Mouse (Mus musculus): ENCODE data around the gene Eva1a. TPM values are rescaled to one million over a fixed set of nuclear protein-coding genes. Genes with fewer than 3 reads are reported as not detected.

Eva1a gene
- total and polyA plus RNA-seq, 2 experiments: 87.4 to 97.7 TPM

DNA sequence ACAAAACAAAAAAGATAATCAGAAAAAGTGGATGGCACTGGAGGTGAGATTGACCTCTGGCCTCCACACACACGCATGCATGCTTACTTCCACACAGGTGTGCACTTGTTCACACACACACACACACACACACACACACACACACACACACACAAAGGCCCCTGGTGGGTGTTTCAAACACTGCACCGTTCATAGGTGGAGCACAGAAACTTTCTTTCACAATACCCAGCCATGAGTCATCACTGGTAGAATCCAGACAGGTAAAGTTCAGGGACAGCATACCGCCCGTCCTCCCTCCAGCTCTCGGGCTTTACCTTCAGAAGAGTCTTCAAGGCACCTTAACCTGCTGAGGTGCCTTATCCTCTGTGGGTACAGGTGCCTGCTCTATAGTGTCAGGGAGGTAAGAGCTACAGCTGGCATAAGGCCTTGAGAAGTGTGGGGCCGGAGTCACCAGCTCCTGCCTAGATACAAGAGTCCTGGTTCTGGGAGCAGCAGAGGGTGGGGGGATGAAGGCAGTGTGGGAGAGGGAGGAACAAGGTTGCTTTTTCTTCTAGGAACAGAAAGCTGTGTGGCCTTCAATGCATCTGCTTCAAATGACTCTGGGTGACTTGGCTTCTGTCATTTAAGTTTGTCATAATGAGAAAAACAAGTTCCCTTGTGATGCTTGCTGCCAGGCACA lies 11.3 kb downstream of the Eva1a start:
- H3K9ac ChIP-seq (ENCODE audit: low read depth, low read length): peak overlapping the region; percentile 65
- no peak for TF ChIP-seq POLR2A (IDR thresholded peaks at IDR 0.05; ENCODE audit: extremely low read depth, insufficient read depth, low read length)
- peak; percentile 16; the same call in 1 of the 2 replicates for TF ChIP-seq CTCF (IDR thresholded peaks at IDR 0.05; ENCODE audit: low read depth, low read length)
- H3K27ac ChIP-seq (replicated peaks; ENCODE audit: insufficient read depth, low read depth, low read length): peak overlapping the region; percentile 72
- peak overlapping the region; percentile 45 for H3K4me3 ChIP-seq (ENCODE audit: insufficient read depth, low read depth, low read length)
- H3K79me2 ChIP-seq (ENCODE audit: control insufficient read depth, insufficient read depth, low read length): peaks cover 54% of the 10 kb centered on the region; the same call in 1 of the 2 replicates
- DNase-seq (ENCODE audit: extremely low read depth, low read depth, low spot score): peak; percentile 87
- WGBS: 16% methylated on average over 6 of the region's 6 CpGs
- H3K4me1 ChIP-seq (ENCODE audit: control insufficient read depth, insufficient read depth, low read length): peaks cover 41% of the 10 kb centered on the region
- no peaks in the 10 kb centered on the region; the same call in 1 of the 2 replicates for H3K36me3 ChIP-seq (ENCODE audit: control insufficient read depth, insufficient read depth, low read length)
- H3K27me3 ChIP-seq (ENCODE audit: control insufficient read depth, insufficient read depth, low read length): no peaks in the 10 kb centered on the region

DNA sequence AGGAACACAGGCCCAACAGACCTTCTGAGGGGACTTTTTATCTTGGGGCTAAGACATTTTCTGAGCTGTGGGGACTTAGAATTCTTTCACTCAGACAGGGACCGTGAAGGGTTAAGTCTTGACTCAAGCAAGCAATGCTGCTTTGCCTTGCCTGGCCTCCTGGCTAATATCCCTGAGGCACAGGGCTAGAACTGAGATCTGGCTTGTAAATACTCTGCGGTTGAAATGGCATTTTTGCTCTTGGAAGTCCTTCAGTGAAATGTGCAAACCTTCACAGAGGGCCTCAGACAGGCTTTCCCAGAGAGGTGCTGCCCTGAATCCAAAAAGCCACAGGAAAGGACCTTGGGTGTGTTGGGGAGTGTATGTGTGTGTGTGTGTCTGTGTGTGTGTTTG lies 11.9 kb downstream of the Eva1a start:
- H3K4me1 ChIP-seq (ENCODE audit: control insufficient read depth, insufficient read depth, low read length): peaks cover 39% of the 10 kb centered on the region
- H3K79me2 ChIP-seq (ENCODE audit: control insufficient read depth, insufficient read depth, low read length): peaks cover 57% of the 10 kb centered on the region; the same call in 1 of the 2 replicates
- TF ChIP-seq POLR2A (IDR thresholded peaks at IDR 0.05; ENCODE audit: extremely low read depth, insufficient read depth, low read length) (no peak), CTCF (IDR thresholded peaks at IDR 0.05; ENCODE audit: low read depth, low read length) (no peak)
- H3K27me3 ChIP-seq (ENCODE audit: control insufficient read depth, insufficient read depth, low read length): no peaks in the 10 kb centered on the region
- WGBS: 46% methylated on average over 2 of the region's 2 CpGs
- no peaks in the 10 kb centered on the region; the same call in 1 of the 2 replicates for H3K36me3 ChIP-seq (ENCODE audit: control insufficient read depth, insufficient read depth, low read length)
- peak overlapping the region; percentile 72 for H3K27ac ChIP-seq (replicated peaks; ENCODE audit: insufficient read depth, low read depth, low read length)
- peak overlapping the region; percentile 45 for H3K4me3 ChIP-seq (ENCODE audit: insufficient read depth, low read depth, low read length)
- peak overlapping the region; percentile 65 for H3K9ac ChIP-seq (ENCODE audit: low read depth, low read length)
- peak; percentile 42 for DNase-seq (ENCODE audit: extremely low read depth, low read depth, low spot score)

DNA sequence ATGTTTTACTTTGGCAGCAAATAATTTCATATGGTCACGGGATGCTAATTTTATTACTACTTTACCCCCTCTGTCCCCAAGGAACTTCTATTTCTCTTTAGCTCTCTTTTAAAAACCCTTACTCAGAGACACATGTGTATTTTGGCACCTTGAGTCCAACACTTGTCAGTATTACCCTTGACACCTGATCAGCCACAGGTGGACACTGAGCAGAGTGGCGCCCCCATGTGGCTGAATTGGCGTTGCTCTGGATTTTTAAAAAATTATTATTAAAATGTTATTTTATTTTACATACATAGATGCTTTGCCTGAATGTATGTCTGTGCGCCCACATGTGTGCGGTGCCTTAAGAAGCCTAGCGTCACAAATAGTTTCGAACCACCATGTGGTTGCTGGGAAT lies 14.0 kb downstream of the Eva1a start:
- TF ChIP-seq POLR2A (IDR thresholded peaks at IDR 0.05; ENCODE audit: extremely low read depth, insufficient read depth, low read length) (no peak), CTCF (IDR thresholded peaks at IDR 0.05; ENCODE audit: low read depth, low read length) (peak; percentile 65)
- peaks cover 32% of the 10 kb centered on the region for H3K4me1 ChIP-seq (ENCODE audit: control insufficient read depth, insufficient read depth, low read length)
- peaks cover 61% of the 10 kb centered on the region; the same call in 1 of the 2 replicates for H3K79me2 ChIP-seq (ENCODE audit: control insufficient read depth, insufficient read depth, low read length)
- 79% methylated on average over 7 of the region's 7 CpGs for WGBS
- peaks cover 1% of the 10 kb centered on the region; the same call in 1 of the 2 replicates for H3K36me3 ChIP-seq (ENCODE audit: control insufficient read depth, insufficient read depth, low read length)
- DNase-seq (ENCODE audit: extremely low read depth, low read depth, low spot score): peak; percentile 59
- H3K9ac ChIP-seq (ENCODE audit: low read depth, low read length): no peak overlapping the region
- no peaks in the 10 kb centered on the region for H3K27me3 ChIP-seq (ENCODE audit: control insufficient read depth, insufficient read depth, low read length)
- no peak overlapping the region for H3K4me3 ChIP-seq (ENCODE audit: insufficient read depth, low read depth, low read length)
- H3K27ac ChIP-seq (replicated peaks; ENCODE audit: insufficient read depth, low read depth, low read length): no peak overlapping the region

DNA sequence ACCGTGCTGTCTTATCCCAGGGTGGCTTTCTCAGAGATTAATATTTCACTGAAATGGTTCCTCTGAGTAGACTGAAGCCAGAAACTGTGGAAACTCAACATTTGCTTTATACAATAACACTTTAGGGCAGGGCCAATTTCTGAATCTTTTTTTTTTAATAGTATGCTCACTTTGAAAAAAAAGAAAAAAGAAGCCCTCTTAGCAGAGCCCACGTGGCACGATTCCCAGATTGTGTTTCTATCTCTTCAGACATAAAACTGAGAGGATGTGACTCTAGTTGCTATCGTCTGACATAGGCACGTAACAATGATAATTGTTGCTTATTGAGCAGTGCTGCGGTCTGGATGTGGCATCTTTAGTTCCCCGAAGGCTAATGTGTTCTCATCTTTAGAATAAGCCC lies 19.1 kb downstream of the Eva1a start:
- Histone ChIP-seq H3K27me3 (ENCODE audit: control insufficient read depth, insufficient read depth, low read length) (no peaks in the 10 kb centered on the region), H3K79me2 (ENCODE audit: control insufficient read depth, insufficient read depth, low read length) (peaks cover 55% of the 10 kb centered on the region), H3K4me3 (ENCODE audit: insufficient read depth, low read depth, low read length) (no peak overlapping the region), H3K27ac (replicated peaks; ENCODE audit: insufficient read depth, low read depth, low read length) (no peak overlapping the region), H3K9ac (ENCODE audit: low read depth, low read length) (no peak overlapping the region), H3K4me1 (ENCODE audit: control insufficient read depth, insufficient read depth, low read length) (peaks cover 13% of the 10 kb centered on the region), H3K36me3 (ENCODE audit: control insufficient read depth, insufficient read depth, low read length) (peaks cover 3% of the 10 kb centered on the region; the same call in 1 of the 2 replicates)
- 74% methylated on average over 7 of the region's 7 CpGs for WGBS
- DNase-seq (ENCODE audit: extremely low read depth, low read depth, low spot score): no peak
- TF ChIP-seq POLR2A (IDR thresholded peaks at IDR 0.05; ENCODE audit: extremely low read depth, insufficient read depth, low read length) (no peak), CTCF (IDR thresholded peaks at IDR 0.05; ENCODE audit: low read depth, low read length) (no peak)

DNA sequence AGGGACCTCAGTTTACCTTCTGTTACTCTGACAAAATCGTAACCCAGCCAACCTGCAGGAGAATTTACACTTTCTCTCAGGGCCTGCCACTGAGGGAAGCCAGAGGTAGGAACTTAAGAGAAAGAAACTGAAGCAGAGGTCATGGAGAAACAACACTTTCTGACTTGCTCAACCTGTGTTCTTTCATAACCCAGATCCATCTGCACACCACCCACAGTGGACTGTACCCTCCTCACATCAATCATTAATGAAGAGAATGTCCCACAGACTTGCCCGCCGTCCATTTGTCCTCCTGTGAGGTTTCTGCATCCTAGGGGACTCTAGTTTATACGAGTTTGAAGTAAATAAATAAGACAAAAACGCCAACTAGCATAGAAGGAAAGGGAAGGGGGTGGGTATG lies 24.4 kb downstream of the Eva1a start:
- 33% methylated on average over 5 of the region's 5 CpGs for WGBS
- peaks cover 1% of the 10 kb centered on the region; the same call in 1 of the 2 replicates for H3K36me3 ChIP-seq (ENCODE audit: control insufficient read depth, insufficient read depth, low read length)
- peak; percentile 98 for DNase-seq (ENCODE audit: extremely low read depth, low read depth, low spot score)
- peak overlapping the region; percentile 85 for H3K27ac ChIP-seq (replicated peaks; ENCODE audit: insufficient read depth, low read depth, low read length)
- no peak overlapping the region for H3K4me3 ChIP-seq (ENCODE audit: insufficient read depth, low read depth, low read length)
- H3K4me1 ChIP-seq (ENCODE audit: control insufficient read depth, insufficient read depth, low read length): peaks cover 35% of the 10 kb centered on the region
- no peaks in the 10 kb centered on the region for H3K27me3 ChIP-seq (ENCODE audit: control insufficient read depth, insufficient read depth, low read length)
- peaks cover 49% of the 10 kb centered on the region for H3K79me2 ChIP-seq (ENCODE audit: control insufficient read depth, insufficient read depth, low read length)
- H3K9ac ChIP-seq (ENCODE audit: low read depth, low read length): peak overlapping the region; percentile 47; the same call in 1 of the 2 replicates
- TF ChIP-seq POLR2A (IDR thresholded peaks at IDR 0.05; ENCODE audit: extremely low read depth, insufficient read depth, low read length) (no peak), CTCF (IDR thresholded peaks at IDR 0.05; ENCODE audit: low read depth, low read length) (no peak)
